Mouse (Mus musculus): Measurements from ENCODE around the gene Tecpr2. TPM values are rescaled to one million over a fixed set of nuclear protein-coding genes. Genes with fewer than 3 reads are reported as not detected.

Tecpr2 gene
- polyA plus RNA-seq, 1 experiment from 2014 or later: 6.7 TPM

GRCm38 (mm10) chr12:110961973-110962372, 72.9 kb downstream of the Tecpr2 start:
- H3K27me3 ChIP-seq (ENCODE audit: low read depth, poor library complexity, severe bottlenecking): no peaks in the 10 kb centered on the region
- 88% methylated on average over 2 of the region's 2 CpGs for WGBS
- peaks cover 30% of the 10 kb centered on the region for H3K36me3 ChIP-seq
- H3K4me3 ChIP-seq: no peak overlapping the region
- no peaks in the 10 kb centered on the region for H3K9me3 ChIP-seq (replicated peaks)
- no peak overlapping the region for H3K27ac ChIP-seq
- no peak for DNase-seq (ENCODE audit: low spot score)
- no peaks in the 10 kb centered on the region for H3K4me1 ChIP-seq

- DNase-seq (ENCODE audit: low spot score): no peak
- H3K4me3 ChIP-seq: no peak overlapping the region
- H3K27me3 ChIP-seq (ENCODE audit: low read depth, poor library complexity, severe bottlenecking): no peaks in the 10 kb centered on the region
- H3K36me3 ChIP-seq: peaks cover 48% of the 10 kb centered on the region
- WGBS: 89% methylated on average over 3 of the region's 3 CpGs
- no peaks in the 10 kb centered on the region for H3K9me3 ChIP-seq (replicated peaks)
- no peak overlapping the region for H3K27ac ChIP-seq
- no peaks in the 10 kb centered on the region for H3K4me1 ChIP-seq
Measured at GRCm38 (mm10) chr12:110965500-110965899, 76.4 kb downstream of the Tecpr2 start.

GRCm38 (mm10) chr12:110966079-110966478, 77.0 kb downstream of the Tecpr2 start:
- Histone ChIP-seq H3K4me1 (no peaks in the 10 kb centered on the region), H3K27me3 (ENCODE audit: low read depth, poor library complexity, severe bottlenecking) (no peaks in the 10 kb centered on the region), H3K4me3 (no peak overlapping the region), H3K36me3 (peaks cover 45% of the 10 kb centered on the region), H3K27ac (no peak overlapping the region), H3K9me3 (replicated peaks) (no peaks in the 10 kb centered on the region)
- no peak for DNase-seq (ENCODE audit: low spot score)
- WGBS: 84% methylated on average over 4 of the region's 4 CpGs

- Histone ChIP-seq H3K27me3 (ENCODE audit: low read depth, poor library complexity, severe bottlenecking) (no peaks in the 10 kb centered on the region), H3K9me3 (replicated peaks) (no peaks in the 10 kb centered on the region), H3K27ac (no peak overlapping the region), H3K36me3 (peaks cover 47% of the 10 kb centered on the region), H3K4me3 (no peak overlapping the region), H3K4me1 (no peaks in the 10 kb centered on the region)
- WGBS: 91% methylated on average over 2 of the region's 2 CpGs
- no peak for DNase-seq (ENCODE audit: low spot score)
Measured at GRCm38 (mm10) chr12:110967146-110967545, 78.1 kb downstream of the Tecpr2 start.

GRCm38 (mm10) chr12:110970408-110970807, 81.3 kb downstream of the Tecpr2 start:
- Histone ChIP-seq H3K27me3 (ENCODE audit: low read depth, poor library complexity, severe bottlenecking) (no peaks in the 10 kb centered on the region), H3K36me3 (peaks cover 71% of the 10 kb centered on the region), H3K4me1 (no peaks in the 10 kb centered on the region), H3K9me3 (replicated peaks) (no peaks in the 10 kb centered on the region), H3K27ac (no peak overlapping the region), H3K4me3 (no peak overlapping the region)
- DNase-seq (ENCODE audit: low spot score): no peak
- 97% methylated on average over 5 of the region's 5 CpGs for whole genome bisulfite sequencing

- H3K36me3 ChIP-seq: peaks cover 86% of the 10 kb centered on the region
- H3K4me3 ChIP-seq: no peak overlapping the region
- no peaks in the 10 kb centered on the region for H3K9me3 ChIP-seq (replicated peaks)
- WGBS: 94% methylated on average over 5 of the region's 5 CpGs
- peaks cover 2% of the 10 kb centered on the region; the same call in 1 of the 2 replicates for H3K27me3 ChIP-seq (ENCODE audit: low read depth, poor library complexity, severe bottlenecking)
- no peak overlapping the region for H3K27ac ChIP-seq
- no peak for DNase-seq (ENCODE audit: low spot score)
- no peaks in the 10 kb centered on the region for H3K4me1 ChIP-seq
Measured at GRCm38 (mm10) chr12:110971972-110972371, 82.9 kb downstream of the Tecpr2 start.

- Histone ChIP-seq H3K4me1 (peaks cover 16% of the 10 kb centered on the region), H3K27me3 (ENCODE audit: low read depth, poor library complexity, severe bottlenecking) (peaks cover 4% of the 10 kb centered on the region; the same call in 1 of the 2 replicates), H3K36me3 (peaks cover 73% of the 10 kb centered on the region), H3K4me3 (no peak overlapping the region), H3K9me3 (replicated peaks) (no peaks in the 10 kb centered on the region), H3K27ac (no peak overlapping the region)
- no peak for DNase-seq (ENCODE audit: low spot score)
- 91% methylated on average over 4 of the region's 4 CpGs for WGBS
Measured at GRCm38 (mm10) chr12:110973829-110974228, 84.8 kb downstream of the Tecpr2 start.

GRCm38 (mm10) chr12:110974295-110974694, 85.2 kb downstream of the Tecpr2 start:
- H3K4me1 ChIP-seq: peaks cover 19% of the 10 kb centered on the region
- H3K27me3 ChIP-seq (ENCODE audit: low read depth, poor library complexity, severe bottlenecking): peaks cover 4% of the 10 kb centered on the region; the same call in 1 of the 2 replicates
- no peak for DNase-seq (ENCODE audit: low spot score)
- H3K36me3 ChIP-seq: peaks cover 69% of the 10 kb centered on the region
- H3K4me3 ChIP-seq: no peak overlapping the region
- WGBS: 89% methylated on average over 7 of the region's 7 CpGs
- H3K9me3 ChIP-seq (replicated peaks): no peaks in the 10 kb centered on the region
- no peak overlapping the region for H3K27ac ChIP-seq

GRCm38 (mm10) chr12:110974726-110975125, 85.7 kb downstream of the Tecpr2 start:
- WGBS: 92% methylated on average over 6 of the region's 6 CpGs
- H3K27ac ChIP-seq: no peak overlapping the region
- peaks cover 23% of the 10 kb centered on the region for H3K4me1 ChIP-seq
- H3K36me3 ChIP-seq: peaks cover 64% of the 10 kb centered on the region
- DNase-seq (ENCODE audit: low spot score): no peak
- H3K9me3 ChIP-seq (replicated peaks): no peaks in the 10 kb centered on the region
- no peak overlapping the region for H3K4me3 ChIP-seq
- H3K27me3 ChIP-seq (ENCODE audit: low read depth, poor library complexity, severe bottlenecking): peaks cover 4% of the 10 kb centered on the region; the same call in 1 of the 2 replicates

GRCm38 (mm10) chr12:110975385-110975784, 86.3 kb downstream of the Tecpr2 start:
- H3K27me3 ChIP-seq (ENCODE audit: low read depth, poor library complexity, severe bottlenecking): peaks cover 4% of the 10 kb centered on the region; the same call in 1 of the 2 replicates
- 88% methylated on average over 5 of the region's 5 CpGs for WGBS
- H3K9me3 ChIP-seq (replicated peaks): no peaks in the 10 kb centered on the region
- H3K36me3 ChIP-seq: peaks cover 58% of the 10 kb centered on the region
- H3K4me3 ChIP-seq: no peak overlapping the region
- no peak for DNase-seq (ENCODE audit: low spot score)
- H3K4me1 ChIP-seq: peaks cover 24% of the 10 kb centered on the region
- no peak overlapping the region for H3K27ac ChIP-seq

GRCm38 (mm10) chr12:110975838-110976468, 86.9 kb downstream of the Tecpr2 start:
- no peak overlapping the region for H3K27ac ChIP-seq
- peaks cover 54% of the 10 kb centered on the region for H3K36me3 ChIP-seq
- H3K4me3 ChIP-seq: no peak overlapping the region
- H3K9me3 ChIP-seq (replicated peaks): no peaks in the 10 kb centered on the region
- DNase-seq (ENCODE audit: low spot score): no peak
- H3K27me3 ChIP-seq (ENCODE audit: low read depth, poor library complexity, severe bottlenecking): peaks cover 4% of the 10 kb centered on the region; the same call in 1 of the 2 replicates
- WGBS: 94% methylated on average over 4 of the region's 4 CpGs
- H3K4me1 ChIP-seq: peaks cover 24% of the 10 kb centered on the region

GRCm38 (mm10) chr12:110976589-110977344, 87.7 kb downstream of the Tecpr2 start:
- Histone ChIP-seq H3K27ac (no peak overlapping the region), H3K4me3 (no peak overlapping the region; the same call in 1 of the 2 replicates), H3K4me1 (peaks cover 24% of the 10 kb centered on the region), H3K27me3 (ENCODE audit: low read depth, poor library complexity, severe bottlenecking) (peaks cover 4% of the 10 kb centered on the region; the same call in 1 of the 2 replicates), H3K9me3 (replicated peaks) (no peaks in the 10 kb centered on the region), H3K36me3 (peaks cover 51% of the 10 kb centered on the region)
- WGBS: 88% methylated on average over 60 of the region's 60 CpGs
- no peak for DNase-seq (ENCODE audit: low spot score)

GRCm38 (mm10) chr12:110977345-110977733, 88.3 kb downstream of the Tecpr2 start:
- Histone ChIP-seq H3K9me3 (replicated peaks) (no peaks in the 10 kb centered on the region), H3K4me1 (peaks cover 24% of the 10 kb centered on the region), H3K4me3 (0 out of 2 replicates have a peak overlapping the region, but pooled peaks have one; percentile 90), H3K27me3 (ENCODE audit: low read depth, poor library complexity, severe bottlenecking) (peaks cover 4% of the 10 kb centered on the region; the same call in 1 of the 2 replicates), H3K27ac (no peak overlapping the region), H3K36me3 (peaks cover 48% of the 10 kb centered on the region)
- WGBS: 87% methylated on average over 18 of the region's 18 CpGs
- no peak for DNase-seq (ENCODE audit: low spot score)

Measured in limb, embryonic 10.5 days (tissue).